In the genomic region with DNA sequence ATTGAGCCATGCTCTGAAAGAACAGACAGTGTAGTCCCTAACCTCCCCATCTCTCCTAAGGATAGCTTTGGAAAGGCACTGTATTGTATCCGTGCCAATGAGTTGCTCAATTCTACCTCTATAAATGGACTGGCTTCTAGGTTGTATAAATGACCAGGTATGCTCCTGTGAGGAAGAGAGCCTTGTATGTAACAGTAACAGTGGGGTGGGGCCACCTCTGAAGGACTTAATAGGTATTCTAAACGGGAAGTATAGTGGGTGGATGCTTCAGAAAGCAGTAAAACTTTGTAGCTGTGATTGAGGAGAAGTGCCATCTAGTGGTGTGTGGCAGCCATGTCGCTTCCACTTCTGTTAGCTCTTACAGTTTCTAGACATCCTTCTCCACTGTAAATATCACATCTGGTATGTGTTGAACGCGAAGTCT, we compare ENCODE assay signal across 10 mouse cellular contexts. TPM values are rescaled to one million over a fixed set of nuclear protein-coding genes. Genes with fewer than 3 reads are reported as not detected.
DNase-seq lines count a peak whose midpoint lies in the region; ATAC-seq and TF ChIP-seq lines count a peak whose summit lies in the region.
"Had no signal": no experiment of that assay in that cellular context is flagged by ENCODE, and none has a peak within 500 bp of the region (broad histone marks: within the 10 kb centered on the region; RNA-seq: fewer than 3 reads in every experiment).

No protein-coding gene starts in this region.

- H3K27ac ChIP-seq in hindbrain, embryonic 11.5 days (ENCODE audit: low read depth, low read length), result no peak overlapping the region
- no peak overlapping the region for H3K27ac ChIP-seq in hindbrain, embryonic 13.5 days
- peak overlapping the region; percentile 83; the same call in 1 of the 2 replicates for H3K27ac ChIP-seq in heart, embryonic 11.5 days (ENCODE audit: low read depth, low read length)
- H3K27ac ChIP-seq: macrophage had no signal

- no peaks in the 10 kb centered on the region for H3K36me3 ChIP-seq in hindbrain, embryonic 11.5 days (ENCODE audit: control insufficient read depth, insufficient read depth, low read length)
- H3K36me3 ChIP-seq in hindbrain, embryonic 13.5 days, result no peaks in the 10 kb centered on the region
- H3K36me3 ChIP-seq in heart, embryonic 11.5 days (ENCODE audit: control insufficient read depth, insufficient read depth, low read length), result no peaks in the 10 kb centered on the region; the same call in 1 of the 2 replicates

- H3K4me2 ChIP-seq in hindbrain, embryonic 11.5 days (replicated peaks; ENCODE audit: low read depth, low read length), result no peak overlapping the region
- H3K4me2 ChIP-seq in hindbrain, embryonic 13.5 days, result no peak overlapping the region
- no peak overlapping the region for H3K4me2 ChIP-seq in heart, embryonic 11.5 days

- ATAC-seq in hindbrain, embryonic 11.5 days (ENCODE audit: low FRiP score), result no peak
- ATAC-seq in hindbrain, embryonic 13.5 days (ENCODE audit: low FRiP score), result no peak
- ATAC-seq in heart, embryonic 11.5 days (replicated peaks; ENCODE audit: insufficient number of reproducible peaks, low FRiP score, low TSS enrichment), result no peak

- no peak for TF ChIP-seq POLR2A in lung, adult 2 months (IDR thresholded peaks at IDR 0.05; ENCODE audit: borderline replicate concordance, extremely low read depth, low read depth, low read length)

- H3K4me3 ChIP-seq in hindbrain, embryonic 11.5 days (ENCODE audit: low read depth, low read length), result no peak overlapping the region
- H3K4me3 ChIP-seq in hindbrain, embryonic 13.5 days, result no peak overlapping the region
- no peak overlapping the region for H3K4me3 ChIP-seq in heart, embryonic 11.5 days (ENCODE audit: low read depth, low read length)
- no peak overlapping the region for H3K4me3 ChIP-seq in lung, adult 2 months (replicated peaks; ENCODE audit: extremely low read depth, low read depth, low read length)

- DNase-seq in hindbrain, embryonic 11.5 days (ENCODE audit: low spot score), result peak; percentile 17
- peak; percentile 17 for DNase-seq in MEL-GATA-1-ER (ENCODE audit: extremely low read depth, low read depth)
- DNase-seq in lung, adult 2 months, result no peak
- DNase-seq in spleen, postnatal 10 days (ENCODE audit: low spot score in 2 of 2), result no peak
- DNase-seq in cerebellum, postnatal 25 days, result no peak
- no peak for DNase-seq in thymus, adult 18-20 months

- H3K9me3 ChIP-seq in hindbrain, embryonic 11.5 days (ENCODE audit: control insufficient read depth, low read length), result no peaks in the 10 kb centered on the region
- H3K9me3 ChIP-seq in hindbrain, embryonic 13.5 days, result no peaks in the 10 kb centered on the region
- no peaks in the 10 kb centered on the region for H3K9me3 ChIP-seq in heart, embryonic 11.5 days (replicated peaks; ENCODE audit: control insufficient read depth, low read length)

- TF ChIP-seq CTCF in lung, adult 2 months (IDR thresholded peaks at IDR 0.05; ENCODE audit: insufficient read depth, low read length), result peak; percentile 26; the same call in 1 of the 2 replicates

- no peak overlapping the region for H3K9ac ChIP-seq in hindbrain, embryonic 11.5 days (ENCODE audit: low read depth, low read length)
- no peak overlapping the region for H3K9ac ChIP-seq in hindbrain, embryonic 13.5 days
- H3K9ac ChIP-seq in heart, embryonic 11.5 days (ENCODE audit: low read depth, low read length), result no peak overlapping the region

- no peaks in the 10 kb centered on the region for H3K4me1 ChIP-seq in hindbrain, embryonic 11.5 days (replicated peaks; ENCODE audit: control insufficient read depth, insufficient read depth, low read length)
- peaks cover 14% of the 10 kb centered on the region for H3K4me1 ChIP-seq in hindbrain, embryonic 13.5 days (replicated peaks)
- peaks cover 31% of the 10 kb centered on the region for H3K4me1 ChIP-seq in heart, embryonic 11.5 days (ENCODE audit: control insufficient read depth, insufficient read depth, low read length)
- H3K4me1 ChIP-seq in lung, adult 2 months (ENCODE audit: control insufficient read depth, insufficient read depth, low read length), result peaks cover 13% of the 10 kb centered on the region

- WGBS in hindbrain, embryonic 11.5 days, result 69% methylated on average over 5 of the region's 5 CpGs
- WGBS in hindbrain, embryonic 13.5 days, result 63% methylated on average over 5 of the region's 5 CpGs
- 53% methylated on average over 5 of the region's 5 CpGs for WGBS in heart, embryonic 11.5 days (ENCODE audit: insufficient replicate concordance)
- 32% methylated on average over 5 of the region's 5 CpGs for WGBS in lung, adult 2 months

- no peaks in the 10 kb centered on the region for H3K27me3 ChIP-seq in hindbrain, embryonic 11.5 days (ENCODE audit: control insufficient read depth, insufficient read depth, low read length)
- H3K27me3 ChIP-seq in hindbrain, embryonic 13.5 days, result no peaks in the 10 kb centered on the region
- no peaks in the 10 kb centered on the region for H3K27me3 ChIP-seq in heart, embryonic 11.5 days (ENCODE audit: control insufficient read depth, insufficient read depth, low read length)

RNA-seq across cellular contexts. Expression of a gene that starts 24.5 kb away (rescaled TPM):
- 0.20 and 0.46 TPM in 2 replicates for polyA plus RNA-seq in hindbrain, embryonic 11.5 days (2014; fragmentation: Nextera tagmentation; extraction: Ambion mirVana)
- polyA plus RNA-seq in hindbrain, embryonic 13.5 days (2015; fragmentation: Nextera tagmentation; extraction: Ambion mirVana), result not detected in 2 replicates
- 0.21 and 0.42 TPM in 2 replicates for polyA plus RNA-seq in heart, embryonic 11.5 days (2014; fragmentation: Nextera tagmentation; extraction: Ambion mirVana)
- polyA plus RNA-seq in lung, adult 2 months (2012; rRNA removed), result not detected in 2 replicates
- polyA plus RNA-seq: macrophage; spleen, adult 2 months had no signal

RNA-seq across cellular contexts. Expression of a gene that starts 53.7 kb away (rescaled TPM):
- 0.46 and 0.98 TPM in 2 replicates for polyA plus RNA-seq in hindbrain, embryonic 11.5 days (2014; fragmentation: Nextera tagmentation; extraction: Ambion mirVana)
- 0.48 and 0.94 TPM in 2 replicates for polyA plus RNA-seq in hindbrain, embryonic 13.5 days (2015; fragmentation: Nextera tagmentation; extraction: Ambion mirVana)
- polyA plus RNA-seq in heart, embryonic 11.5 days (2014; fragmentation: Nextera tagmentation; extraction: Ambion mirVana), result 1.1 and 1.3 TPM in 2 replicates
- 0.24 and 0.32 TPM in 2 replicates for polyA plus RNA-seq in lung, adult 2 months (2012; rRNA removed)

Comparison
In these comparisons a context has a peak if more than half of its experiments do, and no peak if none do; other contexts are left out.
1. DNase-seq: peak in hindbrain, embryonic 11.5 days (single experiment) and MEL-GATA-1-ER (single experiment); none in lung, adult 2 months (single experiment), spleen, postnatal 10 days (0 of 2), cerebellum, postnatal 25 days (0 of 2) and thymus, adult 18-20 months (0 of 2).